Mouse (Mus musculus) bone marrow macrophage, adult 2 months (primary cell): ENCODE data around the gene Caprin1.

Experiments used
- CTCF ChIP-seq: IDR thresholded peaks from 2 replicates; pipeline ENCODE4 v1.5.1; 2012; ENCODE audit warnings: low read depth, mild to moderate bottlenecking, low read length, moderate library complexity
- POLR2A ChIP-seq: IDR thresholded peaks from 2 replicates; pipeline ENCODE4 v1.6.1; 2012; ENCODE audit warnings: mild to moderate bottlenecking, low read depth, low read length, borderline replicate concordance

DNA sequence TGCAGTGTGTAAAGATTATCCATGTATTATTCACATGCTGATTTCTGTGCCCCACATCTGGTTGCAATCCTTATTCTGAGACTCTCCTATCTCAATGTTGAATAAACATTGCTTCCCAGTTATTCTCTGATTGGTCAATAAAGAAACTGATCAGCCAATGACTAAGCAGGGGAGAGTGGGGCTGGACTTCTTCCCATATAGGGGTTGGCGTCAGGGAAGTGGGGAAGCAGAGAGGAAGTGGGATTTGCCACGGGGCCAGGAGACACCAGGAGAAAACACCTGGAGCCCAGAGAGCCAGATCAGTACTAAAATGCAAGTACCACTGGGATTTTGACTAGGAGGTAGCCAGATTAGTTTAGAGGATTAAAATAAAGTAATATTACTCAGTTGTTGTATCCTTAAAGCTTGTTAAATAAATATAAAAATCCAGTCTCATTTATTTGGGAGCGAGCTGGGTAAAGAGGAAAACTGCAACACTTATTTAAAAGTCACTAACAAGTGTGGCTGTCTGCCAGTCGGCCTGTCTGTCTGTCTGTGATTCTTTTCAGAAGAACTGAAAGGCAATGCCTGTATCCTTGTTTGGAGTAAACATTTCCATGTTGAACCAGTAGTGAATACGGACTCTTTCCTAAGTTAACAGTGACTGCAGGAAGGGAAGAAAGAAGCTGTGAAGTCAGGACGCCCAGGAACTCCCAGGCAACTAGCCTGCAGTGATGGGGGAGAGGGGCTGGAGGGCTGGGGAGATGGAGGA lies 19.9 kb upstream of the Caprin1 start:
- TF ChIP-seq CTCF (no peak), POLR2A (no peak)
